Mouse (Mus musculus) stomach, postnatal 0 days (tissue): ENCODE results near the gene Il1rn.

ENCODE experiments used
- CTCF ChIP-seq: IDR thresholded peaks from 2 replicates; pipeline ENCODE4 v1.5.1; 2016; ENCODE audit warnings: antibody characterized with exemption, low read depth, mild to moderate bottlenecking, moderate library complexity
- EP300 ChIP-seq: optimal IDR thresholded peaks from 2 replicates; pipeline ENCODE3; 2016; ENCODE audit warnings: antibody characterized with exemption

DNA sequence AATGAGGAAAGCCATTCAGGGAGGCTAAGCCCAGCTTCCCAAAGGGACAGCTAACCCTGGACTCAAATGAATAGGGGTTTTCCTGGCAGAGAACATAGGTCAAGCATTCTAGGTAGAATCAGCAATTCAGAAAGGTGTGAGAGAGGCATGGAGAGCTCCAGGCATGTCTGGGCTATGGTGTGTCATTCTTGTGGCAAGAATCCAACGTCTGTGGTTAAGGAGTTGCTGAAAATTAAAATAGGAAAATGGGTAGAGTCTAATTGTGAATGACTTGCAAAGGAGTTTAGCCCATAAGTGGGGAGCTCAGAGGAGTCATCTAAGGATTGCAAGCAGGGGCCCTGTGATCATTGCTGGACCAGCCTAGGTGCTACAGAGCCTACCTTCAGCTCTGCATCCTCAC is 42.0 kb upstream of the Il1rn start:
- TF ChIP-seq CTCF (no peak), EP300 (no peak)
